Mouse (Mus musculus) ES-Bruce4 (cell line): Measurements from ENCODE around the gene Kbtbd6.

ENCODE experiments used
- CTCF ChIP-seq: IDR thresholded peaks from one replicate; pipeline ENCODE4 v1.8.1; 2011; ENCODE audit warnings: low read depth, low read length
- EP300 ChIP-seq: IDR thresholded peaks from 2 replicates; pipeline ENCODE4 v1.6.1; 2011; ENCODE audit warnings: low read depth, low read length; ENCODE audit not compliant: insufficient read depth
- POLR2A ChIP-seq: IDR thresholded peaks from one replicate; pipeline ENCODE4 v1.8.1; 2011; ENCODE audit warnings: low read length; ENCODE audit not compliant: insufficient read depth

GRCm38 (mm10) chr14:79482747-79483355 lies 31.2 kb downstream of the Kbtbd6 start:
- TF ChIP-seq CTCF, result no peak
- no peak for TF ChIP-seq POLR2A
- no peak for TF ChIP-seq EP300
